Mouse (Mus musculus) heart, adult 10 weeks (tissue): ENCODE measurements around the gene Rpp14. TPM values are rescaled to one million over a fixed set of nuclear protein-coding genes. Genes with fewer than 3 reads are reported as not detected.

Experiments used
- polyA plus RNA-seq: library from polyadenylated mRNA; stranded (reverse); fragments of 350-450 nt; fragmentation: Illumina TruSeq; extraction: RNeasy Lipid Tissue Mini Kit (QIAGEN cat#74804); gene quantifications from one replicate; pipeline ENCODE4 v1.2.3, GENCODE M21; 2014; ENCODE audit warnings: low read depth, low replicate concordance

Gene Rpp14
- 35.8 TPM for polyA plus RNA-seq

GRCm38 (mm10) chr14:8080165-8080679 is at the start of gene Rpp14:
Gene Rpp14, plus strand, starts transcription at chr14:8080367.

DNA sequence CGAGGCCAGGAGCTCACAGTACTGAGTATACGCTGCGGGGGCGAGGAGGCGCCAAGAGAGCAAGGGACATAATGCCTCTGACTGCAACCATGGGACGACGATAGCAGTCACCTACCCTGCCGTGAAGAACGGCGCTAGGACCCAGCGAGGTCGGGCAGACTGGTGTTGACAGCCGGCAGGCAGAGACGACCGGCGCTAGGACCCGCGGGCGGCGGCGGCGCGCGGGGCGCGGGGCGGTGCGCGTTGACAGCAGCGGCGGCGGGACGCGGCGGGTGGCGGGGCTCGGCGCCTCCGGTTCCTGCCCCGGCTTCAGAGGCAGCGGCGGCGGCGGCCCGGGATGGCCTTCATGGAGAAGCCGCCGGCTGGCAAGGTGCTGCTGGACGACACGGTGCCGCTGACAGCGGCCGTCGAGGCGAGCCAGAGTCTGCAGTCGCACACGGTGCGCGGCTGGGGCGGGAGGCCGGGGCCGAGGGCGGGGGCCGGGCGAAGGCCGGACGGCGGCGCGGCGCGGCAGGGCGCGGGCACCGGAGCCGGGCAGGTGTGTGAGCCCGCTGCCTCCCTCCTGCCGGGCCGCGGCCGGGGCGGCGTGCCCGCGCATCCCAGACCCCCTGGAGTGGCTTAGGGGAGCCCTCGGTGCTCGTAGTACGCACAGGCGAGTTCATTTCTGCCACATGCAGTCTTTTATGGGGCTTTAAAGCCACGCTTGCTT is 18.0 kb downstream of the Rpp14 start, which contains the start of gene Pxk:
Pxk (plus strand) TSS at position 234 of the 709 bp plus-strand sequence.

Other genes starting within 250 kb of the Rpp14 start
- not detected for gene Gm45521, start 123.1 kb upstream of the Rpp14 start, polyA plus RNA-seq
- not detected for gene Dnase1l3, start 85.8 kb upstream of the Rpp14 start, polyA plus RNA-seq
- gene Abhd6, start 77.5 kb upstream of the Rpp14 start, polyA plus RNA-seq: 10.0 TPM
- gene Pxk, start 17.8 kb downstream of the Rpp14 start, polyA plus RNA-seq: 25.0 TPM
- 840 TPM for gene Pdhb, start 92.7 kb downstream of the Rpp14 start, polyA plus RNA-seq
- gene Kctd6, start 133.8 kb downstream of the Rpp14 start, polyA plus RNA-seq: 13.6 TPM
- gene Acox2, start 179.0 kb downstream of the Rpp14 start, polyA plus RNA-seq: 1.1 TPM
- 4.2 TPM for gene Fam107a, start 237.7 kb downstream of the Rpp14 start, polyA plus RNA-seq